Mouse (Mus musculus) ES-Bruce4 (cell line): ENCODE measurements around the gene P4htm. TPM values are rescaled to one million over a fixed set of nuclear protein-coding genes. Genes with fewer than 3 reads are reported as not detected.

ENCODE experiments used
- H3K27ac ChIP-seq: 2 replicates; pipeline ENCODE4 v1.5.1; 2012; ENCODE audit warnings: low read length, inconsistent platforms; ENCODE audit not compliant: insufficient read depth
- H3K27me3 ChIP-seq: 2 replicates; pipeline ENCODE4 v1.6.1; 2012; ENCODE audit warnings: mild to moderate bottlenecking, low read length, inconsistent platforms; ENCODE audit not compliant: control insufficient read depth, poor library complexity, insufficient read depth, severe bottlenecking
- H3K36me3 ChIP-seq: 2 replicates; pipeline ENCODE4 v1.6.1; 2012; ENCODE audit warnings: inconsistent platforms, mild to moderate bottlenecking, low read length, moderate library complexity; ENCODE audit not compliant: control insufficient read depth, poor library complexity, insufficient read depth, severe bottlenecking
- H3K4me1 ChIP-seq: one replicate; pipeline ENCODE4 v1.8.1; 2011; ENCODE audit warnings: low read length; ENCODE audit not compliant: control insufficient read depth, insufficient read depth
- H3K4me3 ChIP-seq: 2 replicates; pipeline ENCODE4 v1.5.1; 2011; ENCODE audit warnings: low read depth, mild to moderate bottlenecking, low read length
- H3K9ac ChIP-seq: 2 replicates; pipeline ENCODE4 v1.6.1; 2012; ENCODE audit warnings: low read depth, mild to moderate bottlenecking, inconsistent platforms; ENCODE audit not compliant: poor library complexity, severe bottlenecking
- H3K9me3 ChIP-seq: replicated peaks from 2 replicates; pipeline ENCODE4 v1.6.1; 2012; ENCODE audit warnings: mild to moderate bottlenecking, low read length, inconsistent platforms; ENCODE audit not compliant: control insufficient read depth, poor library complexity, insufficient read depth, severe bottlenecking
- CTCF ChIP-seq: IDR thresholded peaks from one replicate; pipeline ENCODE4 v1.8.1; 2011; ENCODE audit warnings: low read depth, low read length
- EP300 ChIP-seq: IDR thresholded peaks from 2 replicates; pipeline ENCODE4 v1.6.1; 2011; ENCODE audit warnings: low read depth, low read length; ENCODE audit not compliant: insufficient read depth
- POLR2A ChIP-seq: IDR thresholded peaks from one replicate; pipeline ENCODE4 v1.8.1; 2011; ENCODE audit warnings: low read length; ENCODE audit not compliant: insufficient read depth
- polyA plus RNA-seq: library from polyadenylated mRNA; stranded (reverse); fragments of >200 nt; gene quantifications from 2 replicates; pipeline ENCODE4 v1.2.4, GENCODE M21; 2011; ENCODE audit warnings: low read depth; ENCODE audit not compliant: missing spikeins, insufficient read depth, insufficient read length

Gene P4htm
- polyA plus RNA-seq, 1 experiment = 2.4 TPM

DNA sequence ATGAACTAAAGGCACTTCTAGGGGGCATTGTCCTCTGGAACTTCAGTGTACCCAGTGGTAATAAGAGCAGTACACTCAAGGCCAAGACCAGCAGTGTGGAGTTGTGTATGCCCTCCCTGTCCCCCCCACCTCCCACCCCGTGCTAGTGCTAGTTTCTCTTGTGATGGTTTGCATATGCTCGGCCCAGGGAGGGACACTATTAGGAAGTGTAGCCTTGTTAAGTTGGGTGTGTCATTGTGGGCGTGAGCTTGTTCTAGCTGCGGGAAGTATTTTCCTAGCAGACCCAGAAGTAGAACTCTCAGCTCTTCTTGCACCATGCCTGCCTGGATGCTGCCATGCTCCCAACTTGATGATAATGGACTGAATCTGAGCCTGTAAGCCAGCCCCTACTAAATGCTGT lies 4.5 kb upstream of the P4htm start:
- peaks cover 19% of the 10 kb centered on the region for H3K36me3 ChIP-seq
- no peak overlapping the region for H3K4me3 ChIP-seq
- no peak for TF ChIP-seq POLR2A
- no peak for TF ChIP-seq EP300
- TF ChIP-seq CTCF = no peak
- H3K9me3 ChIP-seq = no peaks in the 10 kb centered on the region
- H3K9ac ChIP-seq = no peak overlapping the region
- H3K27me3 ChIP-seq = no peaks in the 10 kb centered on the region
- H3K27ac ChIP-seq = no peak overlapping the region
- H3K4me1 ChIP-seq = peaks cover 3% of the 10 kb centered on the region

DNA sequence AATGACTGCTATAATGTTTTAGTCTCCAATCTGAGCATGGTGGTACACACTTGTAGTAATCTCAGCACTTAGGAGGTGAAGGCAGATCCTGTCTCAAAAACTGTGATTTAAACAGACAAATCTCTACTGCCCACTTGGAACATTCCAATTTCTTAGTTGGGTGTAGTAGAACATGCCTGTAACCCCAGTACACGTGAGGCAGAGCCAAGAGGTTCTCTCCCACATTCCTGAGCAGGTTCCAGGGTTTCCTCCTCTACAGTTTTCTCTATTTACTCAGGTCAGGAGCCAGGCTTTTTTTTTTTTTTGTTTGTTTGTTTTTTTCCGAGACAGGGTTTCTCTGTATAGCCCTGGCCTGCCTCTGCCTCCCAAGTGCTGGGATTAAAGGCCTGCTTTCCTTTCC lies 2.5 kb upstream of the P4htm start:
- no peaks in the 10 kb centered on the region for H3K9me3 ChIP-seq
- TF ChIP-seq CTCF (no peak), EP300 (no peak), POLR2A (no peak)

DNA sequence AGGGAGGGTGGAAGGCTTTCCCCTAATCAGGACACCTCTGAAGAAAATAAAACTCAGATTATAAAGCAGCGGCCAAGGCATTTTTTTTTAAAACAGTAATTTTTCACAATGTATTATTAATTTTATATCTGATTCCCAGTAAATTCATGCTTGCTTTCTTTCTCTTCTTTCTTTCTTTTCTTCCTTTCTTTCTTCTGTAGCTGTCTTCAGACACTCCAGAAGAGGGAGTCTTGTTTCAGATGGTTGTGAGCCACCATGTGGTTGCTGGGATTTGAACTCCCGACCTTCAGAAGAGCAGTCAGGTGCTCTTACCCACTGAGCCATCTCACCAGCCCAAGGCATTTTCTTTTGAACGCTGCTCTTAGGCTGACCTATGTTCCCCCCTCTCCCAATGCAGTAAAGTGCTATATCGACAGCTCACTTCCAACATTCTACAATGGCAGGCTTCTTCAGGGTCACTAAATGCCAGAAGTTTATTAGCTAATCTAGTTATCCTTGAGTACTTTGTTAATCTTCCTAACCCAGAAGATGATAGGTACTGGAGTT lies 1.6 kb upstream of the P4htm start:
- no peak for TF ChIP-seq EP300
- H3K27ac ChIP-seq = no peak overlapping the region
- no peaks in the 10 kb centered on the region for H3K27me3 ChIP-seq

More for the DNA sequence above, 2.5 kb upstream of the P4htm start:
- no peak overlapping the region for H3K9ac ChIP-seq
- peaks cover 3% of the 10 kb centered on the region for H3K4me1 ChIP-seq
- H3K36me3 ChIP-seq = peaks cover 11% of the 10 kb centered on the region
- H3K4me3 ChIP-seq = no peak overlapping the region
- no peaks in the 10 kb centered on the region for H3K27me3 ChIP-seq
- no peak overlapping the region for H3K27ac ChIP-seq

DNA sequence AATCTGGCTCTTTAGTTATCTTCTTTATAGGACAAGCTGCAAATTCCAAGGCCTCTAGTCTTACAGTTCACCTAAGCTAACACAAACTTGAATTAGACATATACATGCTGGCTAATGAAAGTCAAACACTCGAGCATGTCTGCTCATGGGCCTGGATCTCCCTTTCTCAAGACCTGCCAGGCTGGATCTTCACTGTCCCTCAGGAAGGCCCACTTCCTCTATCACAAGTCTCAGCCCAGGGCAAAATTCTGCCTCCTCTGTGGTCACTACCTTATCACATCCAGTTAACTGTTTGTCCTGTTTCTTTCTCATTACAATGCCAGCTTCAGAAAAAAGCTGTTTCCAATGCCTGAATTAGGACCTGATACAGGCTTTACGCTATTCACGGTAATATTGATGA lies 3.1 kb downstream of the P4htm start:
- Histone ChIP-seq H3K36me3 (no peaks in the 10 kb centered on the region), H3K9me3 (no peaks in the 10 kb centered on the region), H3K27me3 (no peaks in the 10 kb centered on the region), H3K4me3 (no peak overlapping the region), H3K27ac (no peak overlapping the region), H3K4me1 (no peaks in the 10 kb centered on the region), H3K9ac (no peak overlapping the region)
- TF ChIP-seq POLR2A = no peak
- no peak for TF ChIP-seq EP300
- TF ChIP-seq CTCF = no peak

More for the DNA sequence above, 1.6 kb upstream of the P4htm start:
- peaks cover under 1% of the 10 kb centered on the region for H3K4me1 ChIP-seq
- no peak overlapping the region for H3K4me3 ChIP-seq
- no peaks in the 10 kb centered on the region for H3K9me3 ChIP-seq
- H3K36me3 ChIP-seq = peaks cover 8% of the 10 kb centered on the region
- H3K9ac ChIP-seq = no peak overlapping the region

DNA sequence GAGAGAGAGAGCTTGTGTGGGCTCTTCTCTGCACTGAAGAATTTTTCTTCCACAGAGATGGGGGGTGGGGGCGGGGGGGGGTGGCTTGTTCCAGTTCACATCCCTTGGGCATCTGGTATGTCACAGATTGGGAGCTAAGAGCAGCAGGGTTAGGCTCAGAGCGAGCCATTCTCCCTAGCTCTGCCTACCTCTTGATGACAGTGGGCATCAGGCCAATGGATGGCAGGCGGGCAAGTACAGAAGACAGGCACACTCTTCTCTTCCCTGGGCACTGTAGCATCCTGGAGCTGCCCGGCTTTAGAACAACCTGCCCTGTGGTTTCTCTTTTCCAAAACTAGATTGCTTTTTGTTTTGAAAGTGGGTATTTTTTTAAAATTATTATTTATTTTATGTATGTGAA lies 6.0 kb downstream of the P4htm start:
- no peak overlapping the region for H3K4me3 ChIP-seq
- H3K36me3 ChIP-seq = no peaks in the 10 kb centered on the region
- H3K4me1 ChIP-seq = peaks cover 11% of the 10 kb centered on the region
- H3K27me3 ChIP-seq = no peaks in the 10 kb centered on the region
- no peak overlapping the region for H3K27ac ChIP-seq
- H3K9me3 ChIP-seq = no peaks in the 10 kb centered on the region
- TF ChIP-seq POLR2A (no peak), CTCF (no peak), EP300 (no peak)
- no peak overlapping the region for H3K9ac ChIP-seq

DNA sequence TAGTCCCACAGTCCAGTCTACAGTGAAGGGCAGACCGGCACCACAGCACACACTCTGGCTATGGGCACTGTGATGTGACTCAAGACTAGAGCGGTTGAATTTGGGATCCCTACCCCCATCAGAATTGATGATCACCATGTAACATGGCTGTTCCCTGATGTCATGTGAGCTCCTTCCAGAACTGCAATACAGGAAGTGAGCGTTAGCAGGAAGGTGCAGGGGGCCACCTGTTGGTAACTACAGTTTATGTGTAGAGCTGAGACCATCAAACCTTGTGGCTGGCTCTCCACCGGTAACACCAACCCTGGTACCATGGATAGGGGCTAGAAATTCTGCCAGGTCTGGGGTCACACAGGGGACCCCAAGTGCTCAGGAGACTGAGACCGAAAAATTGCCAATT lies 8.2 kb downstream of the P4htm start:
- Histone ChIP-seq H3K9me3 (no peaks in the 10 kb centered on the region), H3K4me1 (peaks cover 11% of the 10 kb centered on the region), H3K9ac (no peak overlapping the region), H3K36me3 (no peaks in the 10 kb centered on the region), H3K27ac (no peak overlapping the region), H3K27me3 (no peaks in the 10 kb centered on the region), H3K4me3 (no peak overlapping the region)
- TF ChIP-seq POLR2A (no peak), EP300 (no peak), CTCF (peak; percentile 21)
